Mouse (Mus musculus): ENCODE measurements around the gene Wdr70.

GRCm38 (mm10) chr15:7906491-7907035 is 192.4 kb downstream of the Wdr70 start:
- TF ChIP-seq CTCF (IDR thresholded peaks at IDR 0.05; ENCODE audit: control insufficient read depth, insufficient read depth, low read length) (no peak), POLR2A (IDR thresholded peaks at IDR 0.05; ENCODE audit: borderline replicate concordance, control insufficient read depth, low read depth, low read length) (no peak)

Data from bone marrow, adult 2 months (tissue).